Mouse (Mus musculus) heart, adult 2 months (tissue): ENCODE results near the gene Celf2. TPM values are rescaled to one million over a fixed set of nuclear protein-coding genes. Genes with fewer than 3 reads are reported as not detected.

Experiments used
- DNase-seq, 2 experiments: peaks; one replicate each; pipeline ENCODE4 v3.0.0; 2021
- H3K27ac ChIP-seq: fragments of 200-600 bp; 2 replicates; pipeline ENCODE4 v1.8.1; 2022
- H3K27me3 ChIP-seq: fragments of 200-500 bp; 2 replicates; pipeline ENCODE4 v1.6.1; 2012; ENCODE audit warnings: mild to moderate bottlenecking, low read length, inconsistent platforms, mixed read lengths; ENCODE audit not compliant: control insufficient read depth, insufficient read depth
- H3K36me3 ChIP-seq: fragments of 200-500 bp; 2 replicates; pipeline ENCODE4 v1.6.1; 2012; ENCODE audit warnings: low read length, inconsistent platforms; ENCODE audit not compliant: control insufficient read depth, insufficient read depth
- H3K4me1 ChIP-seq: fragments of 200-500 bp; 2 replicates; pipeline ENCODE4 v1.6.1; 2011; ENCODE audit warnings: low read length; ENCODE audit not compliant: control insufficient read depth, insufficient read depth
- H3K4me3 ChIP-seq: fragments of 200-600 bp; 2 replicates; pipeline ENCODE4 v1.8.1; 2022
- H3K79me2 ChIP-seq: fragments of 200-500 bp; replicated peaks from 2 replicates; pipeline ENCODE4 v1.6.1; 2012; ENCODE audit warnings: mild to moderate bottlenecking, inconsistent platforms, low read length, moderate library complexity, mixed read lengths; ENCODE audit not compliant: control insufficient read depth, insufficient read depth
- H3K9ac ChIP-seq: fragments of 200-500 bp; 2 replicates; pipeline ENCODE4 v1.6.1; 2012; ENCODE audit warnings: low read depth, mild to moderate bottlenecking, control low read depth, inconsistent platforms, low read length, mixed read lengths
- CTCF ChIP-seq: fragments of 200-600 bp; IDR thresholded peaks from 2 replicates; pipeline ENCODE4 v1.8.1; 2022; ENCODE audit warnings: antibody characterized with exemption, mild to moderate bottlenecking, moderate library complexity
- EP300 ChIP-seq: fragments of 200-500 bp; IDR thresholded peaks from 2 replicates; pipeline ENCODE4 v1.6.1; 2011; ENCODE audit warnings: low read depth, low read length, control low read depth; ENCODE audit not compliant: insufficient read depth
- POLR2A ChIP-seq: fragments of 200-500 bp; IDR thresholded peaks from 2 replicates; pipeline ENCODE4 v1.6.1; 2011; ENCODE audit warnings: mild to moderate bottlenecking, low read depth, low read length, control low read depth; ENCODE audit not compliant: insufficient read depth
- WGBS: fragments of 180-500 bp; shearing (Covaris S2); methylation state at CpG from one replicate; pipeline ENCODE4 v1.1.7; 2018; 5-methylcytosine and 5-hydroxymethylcytosine counted together
- intact Hi-C: fragments of 180-260 bp; cut with DNase I; formaldehyde crosslinking; loops from one replicate; pipeline ENCODE4 v1.15.1; 2025
- polyA plus RNA-seq: library from polyadenylated mRNA; depleted of rRNA; stranded (reverse); fragments of >200 nt; gene quantifications from 2 replicates; pipeline ENCODE4 v1.2.3, GENCODE M21; 2012
- total RNA-seq, 2 experiments: library from RNA; stranded (reverse); gene quantifications; 2 replicates each; pipeline ENCODE4 v1.2.3; 2021

Gene Celf2
- total and polyA plus RNA-seq, 3 experiments = 38.1 to 63.9 (median 56.7) TPM

DNA sequence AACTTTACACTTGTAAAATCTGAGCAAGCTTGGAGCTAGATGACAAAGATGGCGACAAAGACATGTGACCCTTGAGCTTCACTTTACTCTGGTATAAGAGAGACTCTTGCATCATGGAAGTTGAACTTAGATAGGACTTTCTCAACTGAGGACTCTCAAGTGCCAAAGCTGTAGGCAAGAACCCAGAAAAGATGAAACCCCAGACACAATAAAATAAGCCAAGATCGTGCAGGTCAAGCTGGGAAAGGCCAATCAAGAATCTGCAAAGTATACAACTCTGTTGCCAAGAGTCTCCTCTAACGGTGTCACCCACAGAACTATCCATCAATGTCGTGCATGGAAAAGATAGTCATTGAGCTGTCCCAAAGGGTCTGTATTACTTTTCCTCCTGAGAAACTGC is 558.7 kb downstream of the Celf2 start:
- no peaks in the 10 kb centered on the region; the same call in 1 of the 2 replicates for H3K79me2 ChIP-seq
- no peak overlapping the region for H3K9ac ChIP-seq
- no peak overlapping the region for H3K27ac ChIP-seq
- no peak overlapping the region for H3K4me3 ChIP-seq
- H3K36me3 ChIP-seq = no peaks in the 10 kb centered on the region; the same call in none of the 2 replicates
- 72% methylated on average over 4 of the region's 4 CpGs for WGBS
- intact Hi-C loops = no loop called here
- peaks cover 2% of the 10 kb centered on the region for H3K4me1 ChIP-seq
- no peaks in the 10 kb centered on the region for H3K27me3 ChIP-seq
- TF ChIP-seq EP300 = no peak
- no peak for TF ChIP-seq CTCF
- no peak for TF ChIP-seq POLR2A
- DNase-seq = no peak

DNA sequence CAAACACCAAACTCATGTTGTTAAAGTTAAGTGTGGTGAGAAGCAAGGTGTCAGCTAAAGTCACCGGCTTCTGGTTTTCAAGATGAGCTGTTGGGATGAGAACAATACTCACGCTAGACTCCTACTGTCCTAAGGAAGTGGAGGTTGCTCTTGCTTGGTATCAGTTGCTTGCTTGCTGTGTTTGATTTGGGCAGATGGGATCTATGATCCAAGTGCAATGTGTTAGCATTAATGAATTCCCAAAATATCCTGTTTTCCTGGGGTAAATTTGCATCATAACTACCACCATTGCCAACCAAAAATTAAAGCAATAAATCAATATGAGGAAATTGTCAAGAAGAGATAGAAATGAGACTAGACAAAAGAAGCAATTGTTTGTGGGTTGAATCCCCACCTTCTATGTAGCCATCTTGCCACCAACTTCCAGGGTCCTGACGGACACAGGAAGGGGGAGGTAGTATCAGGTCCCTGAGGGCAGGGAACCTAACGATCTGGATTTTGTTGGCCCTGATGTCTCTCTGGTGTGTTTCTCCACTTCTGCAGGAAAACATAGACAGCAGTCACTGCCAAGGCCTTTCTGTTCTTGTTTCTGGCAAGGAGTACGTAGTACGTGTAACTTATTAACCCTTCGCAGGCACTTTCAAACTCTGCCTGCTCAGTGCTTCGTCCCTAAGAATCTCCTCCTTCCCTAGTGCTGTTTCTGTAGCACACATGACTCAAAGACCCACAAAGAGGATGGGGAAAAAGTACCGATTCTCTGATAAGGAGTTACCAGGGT is 563.5 kb downstream of the Celf2 start:
- 59% methylated on average over 9 of the region's 9 CpGs for WGBS
- no peak for TF ChIP-seq CTCF
- no peak for TF ChIP-seq EP300
- no peak for TF ChIP-seq POLR2A
- intact Hi-C loops = no loop called here
- H3K36me3 ChIP-seq = no peaks in the 10 kb centered on the region; the same call in none of the 2 replicates
- no peaks in the 10 kb centered on the region for H3K27me3 ChIP-seq
- no peaks in the 10 kb centered on the region; the same call in none of the 2 replicates for H3K79me2 ChIP-seq
- H3K9ac ChIP-seq = no peak overlapping the region
- H3K27ac ChIP-seq = no peak overlapping the region
- no peak for DNase-seq
- H3K4me1 ChIP-seq = peaks cover 2% of the 10 kb centered on the region
- no peak overlapping the region for H3K4me3 ChIP-seq

DNA sequence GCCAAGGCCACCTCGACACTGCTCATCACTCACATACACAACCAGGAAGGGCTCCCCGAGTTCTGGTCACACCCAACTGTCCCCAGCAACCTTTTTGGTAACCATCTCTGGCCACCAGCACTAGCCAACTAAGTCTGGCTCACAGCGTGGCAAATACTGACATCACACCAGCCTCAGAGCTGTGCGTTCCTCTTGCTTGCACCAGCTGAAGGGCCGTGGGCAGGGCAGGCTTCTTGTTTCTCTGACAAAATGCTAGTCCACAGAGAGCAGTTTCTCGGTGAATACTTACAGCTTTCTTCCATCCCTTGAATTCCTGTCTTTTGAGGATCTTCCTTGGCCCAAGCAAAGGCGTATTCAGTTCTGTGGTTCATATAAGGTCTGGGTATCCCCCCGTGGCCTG is 565.7 kb downstream of the Celf2 start:
- Histone ChIP-seq H3K27me3 (no peaks in the 10 kb centered on the region), H3K27ac (no peak overlapping the region)
- intact Hi-C loops = no loop called here

GRCm38 (mm10) chr2:6942635-6943390 is 566.5 kb downstream of the Celf2 start:
- DNase-seq = no peak
- Histone ChIP-seq H3K4me1 (peaks cover 2% of the 10 kb centered on the region), H3K27me3 (no peaks in the 10 kb centered on the region), H3K9ac (no peak overlapping the region), H3K4me3 (no peak overlapping the region), H3K27ac (no peak overlapping the region), H3K79me2 (no peaks in the 10 kb centered on the region; the same call in none of the 2 replicates), H3K36me3 (no peaks in the 10 kb centered on the region; the same call in 1 of the 2 replicates)
- 77% methylated on average over 2 of the region's 2 CpGs for WGBS
- TF ChIP-seq CTCF (no peak), POLR2A (no peak), EP300 (no peak)
- intact Hi-C loops = no loop called here

More for the DNA sequence above, 565.7 kb downstream of the Celf2 start:
- H3K79me2 ChIP-seq = no peaks in the 10 kb centered on the region; the same call in none of the 2 replicates
- peaks cover 2% of the 10 kb centered on the region for H3K4me1 ChIP-seq
- TF ChIP-seq POLR2A (no peak), CTCF (no peak), EP300 (no peak)
- H3K36me3 ChIP-seq = no peaks in the 10 kb centered on the region; the same call in none of the 2 replicates
- H3K9ac ChIP-seq = no peak overlapping the region
- no peak overlapping the region for H3K4me3 ChIP-seq
- DNase-seq = no peak
- WGBS = 75% methylated on average over 8 of the region's 8 CpGs

DNA sequence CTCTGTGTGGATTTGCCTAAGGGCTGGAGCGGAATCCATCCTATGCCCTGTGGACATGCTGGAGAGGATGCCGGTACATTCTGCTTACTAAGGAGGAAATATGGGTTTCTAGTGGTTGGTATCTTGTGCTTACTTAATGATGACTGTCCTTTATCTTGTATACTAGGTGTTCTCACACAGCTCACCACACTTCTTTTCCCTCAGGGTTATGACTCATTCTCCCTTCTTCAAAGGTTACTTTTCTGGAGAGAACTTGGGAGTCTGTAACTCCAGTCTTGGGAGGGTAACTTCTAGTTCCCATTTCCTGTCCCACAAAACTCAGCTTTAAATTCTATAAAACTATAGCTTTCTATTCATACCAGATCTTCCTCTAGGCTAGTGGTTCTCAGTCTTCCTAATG is 570.2 kb downstream of the Celf2 start:
- H3K4me3 ChIP-seq = no peak overlapping the region
- H3K9ac ChIP-seq = no peak overlapping the region
- TF ChIP-seq POLR2A = no peak
- TF ChIP-seq CTCF = no peak
- TF ChIP-seq EP300 = no peak
- intact Hi-C loops = no loop called here
- no peak for DNase-seq
- no peaks in the 10 kb centered on the region for H3K4me1 ChIP-seq
- WGBS = 85% methylated on average over 2 of the region's 2 CpGs
- H3K27me3 ChIP-seq = no peaks in the 10 kb centered on the region
- no peak overlapping the region for H3K27ac ChIP-seq
- H3K36me3 ChIP-seq = no peaks in the 10 kb centered on the region
- H3K79me2 ChIP-seq = no peaks in the 10 kb centered on the region; the same call in 1 of the 2 replicates
